Comparison of ENCODE assay signal across 14 mouse cellular contexts in the genomic region with DNA sequence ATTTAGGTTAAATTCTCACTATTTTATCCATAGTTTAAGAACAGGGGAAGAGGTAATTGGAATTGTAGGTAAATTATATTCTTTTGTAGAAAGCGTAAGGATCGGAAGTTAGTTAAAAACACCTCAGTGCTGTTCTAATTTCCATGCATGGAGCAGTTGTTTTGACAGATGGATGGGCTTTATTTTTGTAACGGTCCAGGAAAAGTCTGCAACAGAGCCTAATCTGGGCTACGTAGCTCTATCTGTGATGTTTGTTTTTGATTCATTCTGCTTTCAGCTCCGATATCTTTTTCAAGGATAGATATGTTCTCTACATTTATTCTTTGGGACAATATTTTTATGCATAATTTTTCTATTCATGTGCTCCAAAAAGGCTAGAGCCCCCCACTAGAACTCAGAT.
DNase-seq lines count a peak whose midpoint lies in the region; ATAC-seq lines count a peak whose summit lies in the region.
"Had no signal": no experiment of that assay in that cellular context is flagged by ENCODE, and none has a peak within 500 bp of the region (broad histone marks: within the 10 kb centered on the region; RNA-seq: fewer than 3 reads in every experiment).

No protein-coding gene starts in this region.

- no peaks in the 10 kb centered on the region for H3K9me3 ChIP-seq in embryonic facial prominence, embryonic 13.5 days
- H3K9me3 ChIP-seq: liver, embryonic 12.5 days had no signal

- no peak for DNase-seq in frontal cortex, postnatal 10 days (ENCODE audit: low spot score in 2 of 2)
- DNase-seq in layer of hippocampus, adult 9-11 months: peak; percentile 12
- DNase-seq in layer of hippocampus, postnatal 36 days: no peak
- peak; percentile 63 for DNase-seq in brain, adult 2 months (ENCODE audit: low read depth, low spot score)
- no peak for DNase-seq in cerebellum, postnatal 4 days (ENCODE audit: low spot score in 2 of 2)
- no peak for DNase-seq in cerebellum, adult 11-12 months
- DNase-seq: adrenal gland, adult 8-10 months; kidney, adult 11 months; kidney, postnatal 10 days had no signal

- no peaks in the 10 kb centered on the region for H3K27me3 ChIP-seq in embryonic facial prominence, embryonic 13.5 days
- H3K27me3 ChIP-seq: liver, embryonic 12.5 days had no signal

- peaks cover 3% of the 10 kb centered on the region; the same call in 1 of the 2 replicates for H3K36me3 ChIP-seq in embryonic facial prominence, embryonic 13.5 days
- H3K36me3 ChIP-seq: liver, embryonic 12.5 days had no signal

- 49% methylated on average over 5 of the region's 5 CpGs for WGBS in embryonic facial prominence, embryonic 13.5 days

- H3K27ac ChIP-seq in embryonic facial prominence, embryonic 13.5 days: 0 out of 2 replicates have a peak overlapping the region, but pooled peaks have one; percentile 40
- H3K27ac ChIP-seq: liver, embryonic 12.5 days had no signal

- no peak overlapping the region for H3K4me3 ChIP-seq in embryonic facial prominence, embryonic 13.5 days
- H3K4me3 ChIP-seq: heart, adult 2 months; liver, embryonic 12.5 days had no signal

- no peak overlapping the region for H3K4me2 ChIP-seq in embryonic facial prominence, embryonic 13.5 days
- H3K4me2 ChIP-seq: liver, embryonic 12.5 days had no signal

- H3K4me1 ChIP-seq in embryonic facial prominence, embryonic 13.5 days: peaks cover 19% of the 10 kb centered on the region
- H3K4me1 ChIP-seq: liver, embryonic 12.5 days had no signal

- no peak overlapping the region for H3K9ac ChIP-seq in embryonic facial prominence, embryonic 13.5 days
- H3K9ac ChIP-seq: liver, embryonic 12.5 days had no signal

- peak; percentile 55 for ATAC-seq in frontal cortex, adult (ENCODE audit: low TSS enrichment)
- ATAC-seq in embryonic facial prominence, embryonic 13.5 days (ENCODE audit: insufficient number of reproducible peaks, insufficient read depth, low FRiP score, low TSS enrichment, low read depth): no peak
- ATAC-seq: liver, embryonic 12.5 days; midbrain, embryonic 16.5 days had no signal

Comparison
In these comparisons a context has a peak if more than half of its experiments do, and no peak if none do; other contexts are left out.
1. DNase-seq: peak in layer of hippocampus, adult 9-11 months (single experiment) and brain, adult 2 months (single experiment); none in frontal cortex, postnatal 10 days (0 of 2), layer of hippocampus, postnatal 36 days (0 of 2), cerebellum, postnatal 4 days (0 of 2) and cerebellum, adult 11-12 months (single experiment).